Mouse (Mus musculus): ENCODE results near the gene Meis3.

The Meis3 gene

DNA sequence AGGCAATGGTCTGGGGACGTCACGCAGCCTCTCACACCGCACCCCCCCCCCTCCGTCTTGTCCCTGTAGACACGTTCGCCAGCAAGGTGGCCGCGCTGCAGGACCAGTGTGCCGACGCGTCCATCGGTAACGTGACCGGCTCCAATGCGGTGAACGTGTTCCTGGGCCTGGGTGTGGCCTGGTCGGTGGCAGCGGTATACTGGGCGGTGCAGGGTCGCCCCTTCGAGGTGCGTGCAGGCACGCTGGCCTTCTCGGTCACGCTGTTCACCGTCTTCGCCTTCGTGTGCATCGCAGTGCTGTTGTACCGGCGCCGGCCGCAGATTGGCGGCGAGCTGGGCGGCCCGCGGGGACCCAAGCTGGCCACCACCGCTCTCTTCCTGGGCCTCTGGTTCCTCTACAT, 16.2 kb upstream of the Meis3 start:
- no peak for DNase-seq (ENCODE audit: low read depth, low spot score)

DNA sequence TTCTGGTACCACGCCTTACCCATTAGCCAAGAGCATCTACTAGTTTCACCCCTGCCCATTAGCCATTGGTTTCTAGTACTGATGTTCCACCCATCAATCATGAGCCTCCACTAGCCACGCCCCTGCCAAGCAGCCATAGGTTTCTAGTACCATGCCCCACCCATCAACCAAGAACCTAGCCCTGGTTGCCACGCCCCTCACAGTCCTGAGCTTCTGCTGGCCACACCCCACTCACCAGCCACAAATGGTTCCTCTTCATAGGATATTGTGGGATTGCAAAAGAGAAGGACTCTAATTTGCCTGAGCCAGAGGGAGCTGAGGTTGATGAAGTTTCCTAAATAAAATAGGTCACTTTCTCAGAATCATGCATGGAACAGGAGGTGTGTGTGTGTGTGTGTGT, 14.2 kb upstream of the Meis3 start:
- DNase-seq (ENCODE audit: low read depth, low spot score): no peak

DNA sequence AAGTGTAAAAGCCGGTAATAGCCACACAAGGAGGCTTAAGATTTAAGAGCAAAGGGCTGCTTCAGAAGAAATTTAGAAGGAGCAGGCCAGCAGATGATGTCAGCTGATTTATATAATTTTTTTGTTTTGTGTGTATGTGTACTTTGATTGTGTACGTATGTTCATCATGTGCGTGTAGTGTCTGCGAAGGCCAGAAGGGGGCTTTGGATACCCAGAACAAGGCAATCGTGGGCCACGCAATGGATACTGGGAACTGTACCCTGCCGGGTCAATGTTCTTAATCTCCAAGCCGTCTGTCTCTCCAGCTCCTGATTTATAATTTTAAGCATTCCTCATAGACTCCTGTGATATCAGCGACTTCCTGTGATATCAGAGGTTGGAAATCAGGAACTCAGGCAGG, 13.6 kb upstream of the Meis3 start:
- no peak for DNase-seq (ENCODE audit: low read depth, low spot score)

DNA sequence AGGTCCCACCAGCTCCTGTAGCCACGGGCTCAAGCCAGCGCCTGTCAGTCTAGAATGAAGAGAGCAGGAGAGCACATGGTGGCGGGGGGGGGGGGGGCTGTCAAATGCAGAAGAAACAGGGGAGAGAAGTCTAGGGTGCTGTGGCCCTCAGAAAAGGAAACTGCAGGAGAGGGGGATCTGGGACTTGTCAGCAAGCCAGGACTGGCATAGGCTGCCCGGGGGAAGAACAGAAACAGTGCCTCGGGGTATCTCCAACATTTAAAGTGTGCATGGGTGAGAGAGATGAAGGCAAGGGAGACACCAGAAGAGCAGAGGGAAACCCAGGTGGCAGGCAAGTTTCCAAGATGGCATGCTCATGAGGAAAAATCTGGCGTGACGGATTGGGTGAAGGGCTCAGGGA, 12.9 kb upstream of the Meis3 start:
- no peak for DNase-seq (ENCODE audit: low read depth, low spot score)

DNA sequence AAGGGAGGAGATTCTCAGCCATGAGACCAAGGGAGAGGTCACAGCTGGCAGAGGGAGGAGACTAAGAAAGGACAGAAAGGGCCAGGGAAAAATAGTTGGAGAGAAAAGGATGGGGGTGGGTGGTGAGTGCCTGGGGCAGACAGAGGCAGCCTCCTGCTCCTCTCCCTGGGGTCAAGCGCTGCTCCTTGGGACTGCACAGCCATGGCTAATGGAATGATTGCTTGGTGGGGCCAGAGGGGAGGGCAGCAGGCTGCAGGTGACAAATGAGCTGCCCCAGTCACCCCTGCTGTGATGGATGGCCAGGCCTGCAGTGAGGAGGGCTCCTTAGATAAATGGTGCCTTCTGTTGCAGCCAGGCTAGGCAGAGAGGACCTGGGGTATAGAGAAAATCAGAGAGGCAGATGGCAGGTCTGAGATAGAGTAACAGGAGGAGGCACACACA, 2.7 kb upstream of the Meis3 start:
- no peak for DNase-seq (ENCODE audit: low read depth, low spot score)

DNA sequence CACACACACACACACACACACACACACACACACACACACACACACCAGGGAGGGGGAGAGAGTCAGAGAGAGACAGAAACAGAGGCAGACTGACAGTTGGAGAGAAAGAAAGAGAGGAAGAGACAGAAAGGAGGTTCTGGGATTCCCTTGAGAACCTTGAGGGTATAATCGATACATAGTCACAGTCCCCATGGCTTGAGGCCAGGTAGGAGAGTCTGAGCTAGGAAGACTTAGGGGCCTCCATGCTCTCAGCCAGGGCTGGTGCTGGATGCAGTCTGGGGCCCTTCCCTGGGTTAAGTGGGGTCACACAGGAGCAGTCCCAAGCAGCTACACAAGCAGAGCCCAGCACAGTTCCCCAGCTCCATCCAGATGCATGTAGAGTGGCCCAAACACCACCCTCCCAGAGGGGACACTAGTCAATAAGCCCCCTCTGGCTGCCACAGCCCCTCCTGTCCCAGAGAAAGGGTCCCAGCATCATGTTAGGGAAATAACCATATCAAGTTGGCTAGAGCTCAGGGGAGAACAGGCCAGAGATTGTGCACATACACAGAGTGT, 2.2 kb upstream of the Meis3 start:
- DNase-seq (ENCODE audit: low read depth, low spot score): no peak

DNA sequence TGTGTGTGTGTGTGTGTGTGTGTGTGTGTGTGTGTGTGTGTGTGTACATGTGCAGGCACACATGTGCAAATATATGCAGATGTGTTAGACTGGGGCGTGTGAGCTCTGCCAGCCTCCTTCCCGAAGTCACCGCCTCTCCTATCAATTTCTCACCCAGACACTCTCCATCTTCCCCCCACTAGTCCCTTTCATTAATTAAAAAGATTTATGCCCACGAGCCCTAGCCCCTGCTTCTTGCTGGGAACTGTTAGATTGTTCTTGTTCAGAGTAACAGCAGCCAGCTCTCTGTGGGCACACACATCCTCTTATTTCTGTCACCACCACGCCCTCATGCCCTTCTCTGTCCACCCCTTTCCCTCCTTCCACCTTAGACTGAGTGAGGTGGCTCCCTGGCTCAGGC, 1.7 kb upstream of the Meis3 start:
- no peak for DNase-seq (ENCODE audit: low read depth, low spot score)

DNA sequence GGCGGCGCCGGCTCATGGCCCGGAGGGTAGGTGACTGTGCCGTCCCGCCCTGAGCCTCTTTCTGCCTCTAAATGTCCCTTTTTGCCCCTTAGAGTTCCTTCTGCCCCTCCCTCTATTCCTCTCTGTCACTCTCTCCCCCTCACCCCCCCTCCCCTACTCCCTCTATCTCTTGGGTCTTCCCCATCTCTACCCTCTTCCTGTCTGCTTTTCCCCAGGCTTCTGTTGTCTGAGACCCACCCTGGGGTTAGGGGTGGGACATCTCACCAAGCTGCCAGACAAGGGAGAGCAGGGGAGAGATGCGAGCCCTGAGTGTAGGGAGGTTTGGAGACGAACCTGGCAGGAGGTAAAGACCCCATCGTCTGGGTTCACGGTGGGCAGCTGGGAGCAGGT, 647 bp downstream of the Meis3 start:
- DNase-seq (ENCODE audit: low read depth, low spot score): no peak

DNA sequence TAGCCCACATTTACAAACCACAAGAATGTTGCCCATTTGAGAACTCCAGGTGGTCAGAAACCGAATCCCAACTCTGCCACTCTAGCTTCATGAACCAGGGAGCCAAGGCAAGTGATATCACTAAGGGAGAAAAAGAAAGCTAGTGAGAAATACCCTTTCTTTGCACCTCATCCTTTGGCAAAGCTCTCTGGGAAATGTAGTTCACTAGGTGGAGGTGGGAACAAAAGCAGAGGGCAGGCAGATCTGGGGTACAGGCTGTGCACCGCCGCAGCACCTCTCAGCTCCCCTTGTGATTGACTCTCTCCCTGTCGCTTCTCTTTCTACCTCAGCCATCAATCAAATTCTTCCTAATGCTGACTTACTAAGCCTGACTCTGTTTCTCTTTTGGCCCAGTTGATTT, 3.2 kb downstream of the Meis3 start:
- DNase-seq (ENCODE audit: low read depth, low spot score): no peak

DNA sequence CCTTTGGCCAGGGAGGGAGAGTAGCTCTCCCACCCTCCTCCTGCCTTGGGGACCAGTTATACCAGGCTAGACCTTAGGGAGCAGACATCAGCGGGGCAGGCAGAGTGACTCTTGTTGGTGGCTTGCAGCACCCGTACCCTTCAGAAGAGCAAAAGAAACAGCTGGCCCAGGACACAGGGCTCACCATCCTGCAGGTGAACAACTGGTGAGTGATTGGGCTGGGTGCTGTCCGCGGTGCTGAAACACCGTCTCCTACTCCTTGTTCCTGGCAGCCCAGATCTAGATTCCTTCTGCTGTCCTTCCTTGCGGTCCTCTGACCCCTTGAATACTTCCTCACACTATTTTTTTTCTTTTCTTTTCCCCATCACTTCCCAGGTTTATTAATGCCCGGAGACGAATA, 8.8 kb downstream of the Meis3 start:
- DNase-seq (ENCODE audit: low read depth, low spot score): no peak

DNA sequence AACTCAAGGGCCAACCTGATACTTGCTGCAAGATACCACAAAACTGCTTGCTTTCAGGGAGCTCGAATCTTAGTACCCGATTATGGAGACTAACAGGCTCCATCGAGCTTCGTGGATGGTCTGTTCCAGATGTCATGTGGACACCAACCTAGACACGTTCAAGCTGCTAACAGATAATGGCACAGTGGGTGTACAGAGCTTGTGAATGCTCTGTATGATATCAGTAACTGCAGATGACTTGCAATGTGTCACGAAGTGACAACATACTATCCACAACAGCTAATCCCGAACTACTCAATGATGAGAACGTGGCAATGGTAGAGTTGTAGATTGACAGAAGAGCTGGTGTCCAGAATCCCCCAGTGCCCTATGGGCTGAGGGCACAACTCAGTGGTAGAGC, 12.6 kb downstream of the Meis3 start:
- no peak for DNase-seq (ENCODE audit: low read depth, low spot score)

DNA sequence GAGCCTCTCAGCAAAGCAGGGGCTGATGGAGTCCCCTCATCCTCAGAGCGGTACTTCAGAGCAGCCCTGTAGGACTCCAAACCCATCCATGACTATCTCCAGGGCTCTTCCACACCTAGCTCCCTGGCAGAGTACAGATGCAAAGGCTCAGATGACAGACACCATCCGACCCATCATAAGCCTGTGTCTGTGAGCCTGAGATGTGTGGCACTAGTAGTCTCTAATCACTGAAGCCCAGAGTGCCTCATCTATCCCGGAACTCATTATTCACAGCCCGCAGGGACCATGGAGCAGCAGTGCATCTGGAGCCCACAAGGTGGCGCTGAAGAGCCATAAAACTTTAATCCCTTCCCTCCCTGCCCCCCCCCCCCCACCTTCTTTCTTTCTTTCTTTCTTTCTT, 17.4 kb downstream of the Meis3 start:
- DNase-seq (ENCODE audit: low read depth, low spot score): no peak

DNA sequence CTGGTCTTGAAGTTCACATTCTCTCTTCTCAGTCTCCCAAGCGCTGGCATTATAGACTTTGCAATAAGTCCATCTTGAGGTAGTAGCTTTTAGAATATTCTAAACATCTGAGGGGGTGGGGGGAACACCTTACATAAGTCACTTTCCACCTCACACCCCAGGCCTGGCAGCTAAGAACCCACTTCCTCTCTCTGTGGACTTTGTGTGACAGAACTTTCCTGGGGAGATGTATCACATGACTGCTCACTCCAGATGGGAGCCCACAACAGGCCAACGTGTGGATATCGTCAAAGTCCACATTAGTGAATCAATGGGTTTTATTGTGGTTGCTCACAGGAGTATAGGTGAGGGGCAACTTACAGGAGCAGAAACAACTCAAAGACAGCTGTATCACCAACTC, 18.8 kb downstream of the Meis3 start:
- DNase-seq (ENCODE audit: low read depth, low spot score): no peak

DNA sequence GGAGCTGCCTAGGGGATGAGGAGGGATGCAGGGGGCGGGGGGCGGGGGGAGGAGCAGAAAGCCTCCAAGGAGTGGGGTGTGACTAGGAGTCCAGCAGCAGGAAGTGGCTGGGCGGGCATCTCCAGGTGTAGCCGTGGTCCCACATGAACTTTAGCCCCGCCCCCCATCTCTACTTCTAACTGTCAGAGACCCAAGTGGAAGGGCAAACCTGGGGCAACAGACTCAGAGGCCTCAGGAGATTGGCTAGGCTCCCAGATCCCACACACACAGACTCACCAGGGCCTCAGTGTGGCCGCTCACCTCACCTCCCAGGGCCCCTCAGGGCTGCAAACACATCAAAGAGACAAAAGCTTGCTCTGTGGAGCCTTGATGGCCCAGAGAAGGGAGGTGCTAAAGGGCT, 21.7 kb downstream of the Meis3 start:
- DNase-seq (ENCODE audit: low read depth, low spot score): no peak

DNA sequence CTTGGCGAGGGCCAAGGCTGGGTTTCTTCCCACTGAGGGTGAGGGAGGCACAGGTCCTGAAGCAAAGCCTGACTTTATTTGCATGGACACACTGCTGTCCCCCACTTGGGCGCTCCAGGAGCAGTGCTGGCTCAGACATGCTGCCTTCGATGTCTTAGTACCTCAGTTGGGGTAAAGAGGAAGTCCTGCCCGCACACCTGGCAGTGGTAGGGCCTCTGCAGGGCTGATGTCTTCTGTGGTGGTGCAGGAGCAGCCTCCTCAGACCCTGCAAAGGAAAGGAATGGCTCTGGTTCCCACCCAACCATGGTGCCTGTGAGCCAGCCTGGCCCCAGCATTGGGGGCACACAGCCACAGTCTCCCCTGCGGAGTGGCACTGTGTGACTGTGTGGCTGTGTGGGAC, 22.3 kb downstream of the Meis3 start:
- DNase-seq (ENCODE audit: low read depth, low spot score): no peak

DNA sequence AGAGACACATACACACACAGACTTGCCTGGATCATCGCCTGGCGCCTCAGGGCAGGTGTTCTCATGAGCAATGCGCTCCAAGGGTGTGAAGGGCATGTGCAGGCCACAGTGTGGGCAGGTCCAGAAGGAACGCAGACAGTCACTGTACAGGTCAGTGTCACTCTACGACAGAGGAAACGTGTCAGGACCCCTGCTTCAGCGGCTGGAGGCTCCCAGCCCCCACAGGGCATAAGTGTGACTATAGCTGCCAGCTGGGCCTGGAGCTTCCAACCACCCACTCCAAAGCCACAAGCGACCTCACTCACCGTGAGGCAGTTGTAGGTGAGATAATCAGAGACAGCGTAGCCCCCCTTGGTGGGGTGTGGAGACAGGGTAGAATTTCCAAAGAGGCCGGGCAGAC, 23.6 kb downstream of the Meis3 start:
- DNase-seq (ENCODE audit: low read depth, low spot score): no peak

DNA sequence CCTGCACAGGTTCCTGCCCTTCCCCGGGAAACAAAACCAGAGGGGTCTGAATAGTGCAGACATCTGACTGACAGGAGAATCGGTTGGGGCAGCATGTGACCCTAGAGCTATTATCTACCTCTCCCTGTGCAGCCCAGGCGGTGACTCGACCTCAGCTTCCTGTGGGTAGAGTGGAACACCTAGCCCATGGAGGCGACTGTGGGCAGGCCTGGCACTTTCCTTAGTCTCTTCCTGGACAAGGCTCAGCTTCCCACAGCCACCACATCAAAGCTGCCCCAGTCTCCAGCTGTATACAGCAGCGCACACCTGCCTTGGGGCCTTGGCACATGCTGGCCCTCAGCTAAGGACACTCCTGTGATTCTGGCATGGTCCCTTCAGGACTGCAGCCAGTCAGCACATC, 26.2 kb downstream of the Meis3 start:
- DNase-seq (ENCODE audit: low read depth, low spot score): no peak

DNA sequence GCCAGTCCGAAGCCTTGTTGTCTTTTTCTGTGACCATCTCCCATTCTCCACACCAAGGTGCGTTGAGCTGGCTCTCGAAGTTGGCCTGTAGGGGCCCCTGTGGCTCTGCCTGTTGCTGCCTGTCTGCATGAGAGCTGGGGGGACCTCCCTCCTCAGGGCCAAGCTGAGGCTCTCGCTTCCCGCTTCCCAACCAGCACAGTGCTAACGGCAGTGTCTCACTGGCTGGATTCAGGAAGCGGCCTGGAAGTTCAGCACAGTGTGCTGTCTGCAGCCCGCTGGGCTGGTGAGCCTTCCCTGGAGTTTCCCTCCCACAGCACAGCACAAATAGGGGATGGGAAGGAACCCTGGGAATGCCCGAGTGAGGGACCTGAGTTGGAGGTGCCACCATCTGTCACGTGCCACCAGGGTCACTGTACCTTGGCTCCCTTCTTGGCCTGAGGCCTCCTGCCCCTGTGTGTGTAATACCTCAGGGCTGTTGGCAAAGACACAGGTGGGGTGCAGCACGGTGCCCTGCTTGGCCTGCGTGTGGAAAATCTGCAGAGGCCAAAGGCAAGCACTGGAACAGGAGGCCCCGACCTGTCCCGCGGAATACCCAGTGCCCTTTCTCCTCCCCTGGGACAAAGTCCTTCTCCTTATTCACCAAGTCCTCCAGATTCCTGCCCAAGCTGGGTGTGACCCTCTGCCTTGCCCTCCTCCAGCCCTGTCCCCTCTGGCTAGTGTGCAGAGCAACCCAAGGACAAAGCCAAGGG, 28.0 kb downstream of the Meis3 start:
- DNase-seq (ENCODE audit: low read depth, low spot score): no peak

DNA sequence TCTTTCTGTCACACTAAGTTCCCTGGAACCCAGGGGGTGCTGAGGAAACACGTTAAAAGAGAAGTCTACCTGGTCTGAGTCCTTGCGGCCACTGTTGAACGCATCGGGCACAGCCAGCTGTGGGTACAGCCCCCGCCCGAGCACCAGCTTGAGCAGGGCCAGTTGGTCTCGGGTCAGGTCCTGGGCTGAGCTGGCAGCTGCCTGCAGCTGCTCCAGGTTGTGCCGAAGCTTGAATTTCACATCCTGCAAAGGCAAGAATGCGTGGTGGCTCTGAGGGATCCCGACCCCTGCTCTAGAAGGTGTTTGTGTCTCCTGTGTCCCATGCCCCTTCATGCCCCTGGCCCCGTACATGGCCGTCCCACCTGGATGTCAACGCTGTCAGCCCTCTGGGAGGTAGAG, 28.6 kb downstream of the Meis3 start:
- no peak for DNase-seq (ENCODE audit: low read depth, low spot score)

DNA sequence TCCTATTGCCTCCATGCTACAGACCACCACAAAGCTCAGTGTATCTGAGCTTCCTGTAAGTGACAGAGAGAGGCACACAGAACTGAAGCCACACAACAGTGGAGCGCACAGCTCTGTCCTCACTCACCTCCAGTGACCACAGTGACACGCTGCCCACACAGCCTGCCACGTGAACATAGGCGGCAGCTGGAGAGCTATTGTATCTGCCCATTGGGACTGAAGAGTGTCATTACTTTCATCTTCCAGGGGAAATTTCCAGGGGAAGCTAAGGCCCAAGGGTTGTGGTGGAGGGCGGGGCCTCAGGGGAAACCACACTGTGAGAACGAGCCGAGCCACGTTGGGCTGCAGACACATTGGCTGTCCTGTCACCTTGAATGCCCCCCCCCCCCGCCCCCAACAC, 29.9 kb downstream of the Meis3 start:
- no peak for DNase-seq (ENCODE audit: low read depth, low spot score)

DNA sequence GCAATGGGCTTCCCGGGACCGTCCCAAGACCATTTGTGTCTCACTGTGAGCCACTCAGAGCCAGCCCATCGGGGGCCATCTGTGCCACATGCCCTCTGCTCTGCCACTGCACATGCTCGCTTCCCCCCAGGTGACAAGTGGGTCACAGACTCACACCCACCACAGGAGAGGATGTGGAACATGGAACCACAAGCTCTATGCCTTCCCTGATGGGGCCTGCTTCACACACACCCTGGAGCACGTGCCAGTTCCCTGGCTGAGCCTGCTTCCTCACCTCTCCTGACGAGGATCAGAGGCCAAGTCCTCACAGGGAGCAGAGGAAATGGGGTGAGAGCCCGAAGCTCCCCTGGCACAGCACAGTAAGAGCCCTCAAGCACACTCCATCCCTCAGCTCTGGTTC, 32.2 kb downstream of the Meis3 start:
- no peak for DNase-seq (ENCODE audit: low read depth, low spot score)

DNA sequence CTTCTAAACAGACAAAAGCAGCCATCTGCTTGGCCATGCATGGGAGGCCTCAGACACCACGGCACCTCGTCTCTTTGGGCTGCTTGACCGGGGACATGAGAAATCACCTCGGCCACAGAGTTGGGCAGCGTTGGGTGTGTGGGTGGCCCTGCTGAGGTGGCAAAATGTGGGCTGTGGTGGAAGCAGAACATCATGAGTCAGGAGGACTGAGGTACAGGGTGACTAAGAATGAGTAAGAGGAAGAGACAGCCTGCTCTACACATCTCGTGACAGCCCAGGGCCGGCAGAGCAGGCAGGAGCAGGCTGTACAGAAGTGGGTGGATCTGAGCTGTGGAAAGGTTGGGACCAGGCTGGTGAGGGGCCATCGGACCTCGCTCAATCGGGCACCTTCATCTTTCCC, 32.6 kb downstream of the Meis3 start:
- peak; percentile 60 for DNase-seq (ENCODE audit: low read depth, low spot score)

DNA sequence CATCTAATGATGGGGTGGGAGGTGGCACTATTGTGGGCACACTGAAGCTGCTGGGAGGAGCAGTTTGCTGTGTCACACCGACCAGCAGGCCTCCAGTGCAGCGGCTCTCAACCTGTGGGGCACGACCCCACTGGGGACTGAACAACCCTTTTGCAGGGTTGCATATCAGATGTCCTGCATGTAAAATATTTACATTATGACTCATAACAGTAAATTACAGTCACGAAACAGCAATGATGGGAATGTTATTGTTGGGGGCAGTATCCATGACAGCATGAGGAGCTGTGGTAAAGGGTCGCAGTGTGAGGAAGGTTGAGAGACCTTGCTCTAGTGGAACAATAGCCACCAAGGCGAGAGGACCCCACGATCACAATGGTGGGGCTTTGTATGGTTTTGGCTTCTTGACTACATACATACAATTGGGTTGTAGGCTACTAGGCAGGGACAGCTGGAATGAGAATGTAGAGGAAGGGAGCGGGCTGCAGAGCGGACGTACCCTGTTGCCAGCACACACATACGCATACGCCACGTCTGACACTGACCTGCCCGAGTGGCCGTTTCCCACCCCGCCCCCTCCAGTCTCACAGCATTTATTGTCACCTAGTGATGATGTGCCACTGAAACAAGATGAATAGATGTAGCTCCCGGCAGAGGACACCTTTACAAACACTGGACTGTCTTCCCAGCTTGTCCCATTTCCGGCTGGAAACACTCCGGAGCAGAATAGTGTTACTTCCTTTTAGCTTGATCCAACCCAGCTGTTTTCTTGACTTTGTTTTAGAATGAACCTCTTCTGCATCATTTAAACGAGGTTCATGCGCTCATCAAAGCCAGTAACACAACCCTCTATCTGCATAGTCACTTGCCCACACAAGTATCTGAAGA, 34.1 kb downstream of the Meis3 start:
- no peak for DNase-seq (ENCODE audit: low read depth, low spot score)
